Mouse (Mus musculus): ENCODE measurements around the gene Ube2e2. TPM values are rescaled to one million over a fixed set of nuclear protein-coding genes. Genes with fewer than 3 reads are reported as not detected.

Gene Ube2e2
- polyA plus RNA-seq, 1 experiment from 2014 or later: 33.3 TPM

DNA sequence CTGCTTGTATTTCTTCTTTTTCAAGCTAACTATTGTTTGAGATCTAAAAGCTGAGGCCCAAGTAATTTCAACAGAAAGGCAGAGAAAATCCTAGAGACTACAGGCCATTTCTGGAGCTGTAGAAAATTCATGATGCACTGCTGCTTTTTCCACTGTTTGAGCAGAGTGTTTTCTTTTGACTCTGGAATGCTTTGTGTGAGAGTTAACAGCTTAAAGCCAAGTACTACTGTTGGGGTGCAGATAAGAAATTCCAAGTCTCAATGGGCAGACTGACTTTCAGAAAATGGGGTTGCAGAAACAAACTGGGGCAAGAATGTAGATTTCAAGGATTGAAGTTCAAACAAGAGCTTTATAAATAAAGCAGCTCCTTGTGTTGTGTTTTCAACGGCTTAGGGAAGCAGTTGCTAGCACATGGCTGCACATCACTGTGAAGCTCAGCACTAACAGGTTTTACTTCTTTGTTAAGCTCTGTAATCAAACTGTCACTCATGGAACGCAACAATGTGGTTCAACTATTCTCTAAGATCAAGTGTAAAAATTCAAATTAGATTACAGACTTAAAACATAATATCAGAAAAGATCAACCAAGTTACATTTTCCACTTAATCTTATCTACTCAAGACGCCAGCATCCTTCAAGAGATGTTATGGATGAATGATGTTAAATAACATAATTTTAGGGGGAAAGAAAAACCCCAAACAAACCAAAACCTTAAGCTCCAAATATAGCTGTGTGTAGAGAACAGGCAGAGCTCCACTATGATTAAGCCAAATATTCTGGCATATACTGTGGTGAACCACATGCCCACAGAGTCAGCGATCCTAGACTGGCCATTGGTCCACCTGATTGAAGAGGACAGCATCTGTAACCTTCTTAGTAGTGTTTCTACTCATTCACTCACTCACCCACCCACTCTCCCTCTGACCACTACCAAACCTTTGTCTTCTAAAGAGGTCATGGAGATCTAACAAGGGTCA is 236.0 kb downstream of the Ube2e2 start:
- no peaks in the 10 kb centered on the region for H3K36me3 ChIP-seq (ENCODE audit: control insufficient read depth, insufficient read depth, low read length)
- no peak overlapping the region for H3K27ac ChIP-seq (ENCODE audit: low read length)
- no peak overlapping the region for H3K9ac ChIP-seq (ENCODE audit: low read depth, low read length)
- no peaks in the 10 kb centered on the region for H3K4me1 ChIP-seq (ENCODE audit: control insufficient read depth, insufficient read depth, low read length)
- WGBS: 73% methylated on average over 4 of the region's 4 CpGs
- no peaks in the 10 kb centered on the region for H3K27me3 ChIP-seq (replicated peaks; ENCODE audit: control insufficient read depth, insufficient read depth, low read length)
- no peak overlapping the region for H3K4me3 ChIP-seq (ENCODE audit: low read length)
- no peak overlapping the region for H3K4me2 ChIP-seq (ENCODE audit: low read depth, low read length)
- H3K9me3 ChIP-seq (ENCODE audit: control insufficient read depth, low read length): peaks cover 8% of the 10 kb centered on the region
- no peak for ATAC-seq

DNA sequence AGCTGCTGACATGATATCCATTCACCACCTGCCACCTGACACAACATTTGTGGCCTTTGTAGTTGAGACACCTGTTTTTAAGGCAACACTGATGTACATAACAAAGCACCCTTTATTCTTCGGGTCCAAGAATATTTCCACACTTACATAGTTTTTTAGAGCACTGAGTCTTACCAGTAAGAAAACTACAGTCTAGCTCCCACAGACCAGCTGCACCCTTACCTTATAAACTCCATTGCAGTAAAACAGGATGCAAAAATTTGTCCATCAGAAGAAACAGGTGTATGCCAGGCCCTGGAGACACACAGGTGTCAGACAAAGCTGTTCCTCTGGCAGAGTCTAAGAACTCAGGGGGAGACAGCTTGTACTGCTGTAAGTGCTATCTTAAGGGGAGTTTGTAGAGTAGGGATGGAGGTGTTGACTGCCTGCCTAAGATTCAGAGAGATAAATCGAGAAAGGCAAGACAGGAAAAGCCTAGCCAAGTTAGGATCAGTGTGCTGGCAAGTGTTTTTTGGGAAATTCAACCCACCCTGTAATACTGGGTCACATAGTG is 244.9 kb downstream of the Ube2e2 start:
- Histone ChIP-seq H3K4me1 (ENCODE audit: control insufficient read depth, insufficient read depth, low read length) (no peaks in the 10 kb centered on the region), H3K9me3 (ENCODE audit: control insufficient read depth, low read length) (no peaks in the 10 kb centered on the region), H3K36me3 (ENCODE audit: control insufficient read depth, insufficient read depth, low read length) (no peaks in the 10 kb centered on the region), H3K27me3 (replicated peaks; ENCODE audit: control insufficient read depth, insufficient read depth, low read length) (no peaks in the 10 kb centered on the region), H3K27ac (ENCODE audit: low read length) (no peak overlapping the region), H3K4me2 (ENCODE audit: low read depth, low read length) (no peak overlapping the region), H3K9ac (ENCODE audit: low read depth, low read length) (no peak overlapping the region), H3K4me3 (ENCODE audit: low read length) (no peak overlapping the region)
- no peak for ATAC-seq
- WGBS: 73% methylated on average over 2 of the region's 2 CpGs

- 72% methylated on average over 4 of the region's 4 CpGs for WGBS
- H3K4me2 ChIP-seq (ENCODE audit: low read depth, low read length): no peak overlapping the region
- H3K4me1 ChIP-seq (ENCODE audit: control insufficient read depth, insufficient read depth, low read length): no peaks in the 10 kb centered on the region
- no peaks in the 10 kb centered on the region for H3K9me3 ChIP-seq (ENCODE audit: control insufficient read depth, low read length)
- no peak for ATAC-seq
- no peaks in the 10 kb centered on the region for H3K36me3 ChIP-seq (ENCODE audit: control insufficient read depth, insufficient read depth, low read length)
- H3K4me3 ChIP-seq (ENCODE audit: low read length): no peak overlapping the region
- H3K27ac ChIP-seq (ENCODE audit: low read length): no peak overlapping the region
- H3K27me3 ChIP-seq (replicated peaks; ENCODE audit: control insufficient read depth, insufficient read depth, low read length): no peaks in the 10 kb centered on the region
- no peak overlapping the region for H3K9ac ChIP-seq (ENCODE audit: low read depth, low read length)
These were observed 252.4 kb downstream of the Ube2e2 start for GRCm38 (mm10) chr14:18641656-18642055.

- Histone ChIP-seq H3K36me3 (ENCODE audit: control insufficient read depth, insufficient read depth, low read length) (no peaks in the 10 kb centered on the region), H3K27ac (ENCODE audit: low read length) (no peak overlapping the region), H3K4me1 (ENCODE audit: control insufficient read depth, insufficient read depth, low read length) (no peaks in the 10 kb centered on the region), H3K9ac (ENCODE audit: low read depth, low read length) (no peak overlapping the region), H3K4me2 (ENCODE audit: low read depth, low read length) (no peak overlapping the region), H3K27me3 (replicated peaks; ENCODE audit: control insufficient read depth, insufficient read depth, low read length) (no peaks in the 10 kb centered on the region), H3K9me3 (ENCODE audit: control insufficient read depth, low read length) (no peaks in the 10 kb centered on the region), H3K4me3 (ENCODE audit: low read length) (no peak overlapping the region)
- no peak for ATAC-seq
- 75% methylated on average over 2 of the region's 2 CpGs for WGBS
These were observed 255.2 kb downstream of the Ube2e2 start for GRCm38 (mm10) chr14:18638753-18639456.

- WGBS: 77% methylated on average over 1 of the region's 1 CpGs
- no peak overlapping the region for H3K27ac ChIP-seq (ENCODE audit: low read length)
- no peak overlapping the region for H3K4me2 ChIP-seq (ENCODE audit: low read depth, low read length)
- no peaks in the 10 kb centered on the region for H3K4me1 ChIP-seq (ENCODE audit: control insufficient read depth, insufficient read depth, low read length)
- H3K36me3 ChIP-seq (ENCODE audit: control insufficient read depth, insufficient read depth, low read length): no peaks in the 10 kb centered on the region
- no peaks in the 10 kb centered on the region for H3K27me3 ChIP-seq (replicated peaks; ENCODE audit: control insufficient read depth, insufficient read depth, low read length)
- no peak overlapping the region for H3K9ac ChIP-seq (ENCODE audit: low read depth, low read length)
- H3K9me3 ChIP-seq (ENCODE audit: control insufficient read depth, low read length): no peaks in the 10 kb centered on the region
- no peak overlapping the region for H3K4me3 ChIP-seq (ENCODE audit: low read length)
- no peak for ATAC-seq
These were observed 256.3 kb downstream of the Ube2e2 start for GRCm38 (mm10) chr14:18637739-18638138.

DNA sequence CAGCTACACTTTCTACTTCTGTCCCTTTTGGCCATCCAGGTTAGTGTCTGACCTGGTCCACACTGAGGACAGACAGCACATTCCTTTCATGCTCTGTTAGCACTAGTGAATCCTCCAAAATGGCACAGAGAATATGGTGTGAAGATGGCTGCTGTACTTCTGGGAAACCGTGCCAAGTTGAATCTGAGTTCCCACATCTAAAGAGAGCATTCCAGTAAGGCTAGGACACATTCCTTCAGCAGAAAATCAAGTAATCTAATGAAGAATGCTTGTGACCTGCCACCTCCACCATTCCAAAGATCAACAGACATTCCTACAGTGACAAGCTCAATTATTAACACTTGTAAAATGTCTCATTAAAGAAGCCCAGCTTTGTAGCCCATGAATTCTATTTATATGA is 265.9 kb downstream of the Ube2e2 start:
- no peaks in the 10 kb centered on the region for H3K27me3 ChIP-seq (replicated peaks; ENCODE audit: control insufficient read depth, insufficient read depth, low read length)
- H3K4me1 ChIP-seq (ENCODE audit: control insufficient read depth, insufficient read depth, low read length): no peaks in the 10 kb centered on the region
- 72% methylated on average over 1 of the region's 1 CpGs for WGBS
- H3K9ac ChIP-seq (ENCODE audit: low read depth, low read length): no peak overlapping the region
- no peak overlapping the region for H3K27ac ChIP-seq (ENCODE audit: low read length)
- no peak for ATAC-seq
- no peaks in the 10 kb centered on the region for H3K36me3 ChIP-seq (ENCODE audit: control insufficient read depth, insufficient read depth, low read length)
- no peak overlapping the region for H3K4me3 ChIP-seq (ENCODE audit: low read length)
- no peaks in the 10 kb centered on the region for H3K9me3 ChIP-seq (ENCODE audit: control insufficient read depth, low read length)
- H3K4me2 ChIP-seq (ENCODE audit: low read depth, low read length): no peak overlapping the region

GRCm38 (mm10) chr14:18618603-18619002 is 275.5 kb downstream of the Ube2e2 start:
- Histone ChIP-seq H3K4me1 (ENCODE audit: control insufficient read depth, insufficient read depth, low read length) (no peaks in the 10 kb centered on the region), H3K27ac (ENCODE audit: low read length) (no peak overlapping the region), H3K9ac (ENCODE audit: low read depth, low read length) (no peak overlapping the region), H3K27me3 (replicated peaks; ENCODE audit: control insufficient read depth, insufficient read depth, low read length) (no peaks in the 10 kb centered on the region), H3K36me3 (ENCODE audit: control insufficient read depth, insufficient read depth, low read length) (no peaks in the 10 kb centered on the region), H3K4me3 (ENCODE audit: low read length) (no peak overlapping the region), H3K4me2 (ENCODE audit: low read depth, low read length) (no peak overlapping the region), H3K9me3 (ENCODE audit: control insufficient read depth, low read length) (no peaks in the 10 kb centered on the region)
- 67% methylated on average over 2 of the region's 2 CpGs for WGBS
- no peak for ATAC-seq

- H3K4me1 ChIP-seq (ENCODE audit: control insufficient read depth, insufficient read depth, low read length): no peaks in the 10 kb centered on the region
- no peak; the same call in 1 of the 2 replicates for ATAC-seq
- H3K4me3 ChIP-seq (ENCODE audit: low read length): no peak overlapping the region
- 64% methylated on average over 1 of the region's 1 CpGs for WGBS
- H3K4me2 ChIP-seq (ENCODE audit: low read depth, low read length): no peak overlapping the region
- H3K27ac ChIP-seq (ENCODE audit: low read length): no peak overlapping the region
- no peaks in the 10 kb centered on the region for H3K27me3 ChIP-seq (replicated peaks; ENCODE audit: control insufficient read depth, insufficient read depth, low read length)
- no peak overlapping the region for H3K9ac ChIP-seq (ENCODE audit: low read depth, low read length)
- H3K9me3 ChIP-seq (ENCODE audit: control insufficient read depth, low read length): no peaks in the 10 kb centered on the region
- H3K36me3 ChIP-seq (ENCODE audit: control insufficient read depth, insufficient read depth, low read length): no peaks in the 10 kb centered on the region
These were observed 292.1 kb downstream of the Ube2e2 start for GRCm38 (mm10) chr14:18601927-18602326.

GRCm38 (mm10) chr14:18586239-18587034 is 307.6 kb downstream of the Ube2e2 start:
- no peak for ATAC-seq
- Histone ChIP-seq H3K4me2 (ENCODE audit: low read depth, low read length) (no peak overlapping the region), H3K9ac (ENCODE audit: low read depth, low read length) (no peak overlapping the region), H3K36me3 (ENCODE audit: control insufficient read depth, insufficient read depth, low read length) (no peaks in the 10 kb centered on the region), H3K4me3 (ENCODE audit: low read length) (no peak overlapping the region), H3K4me1 (ENCODE audit: control insufficient read depth, insufficient read depth, low read length) (no peaks in the 10 kb centered on the region), H3K9me3 (ENCODE audit: control insufficient read depth, low read length) (no peaks in the 10 kb centered on the region), H3K27me3 (replicated peaks; ENCODE audit: control insufficient read depth, insufficient read depth, low read length) (no peaks in the 10 kb centered on the region), H3K27ac (ENCODE audit: low read length) (no peak overlapping the region)
- 81% methylated on average over 4 of the region's 4 CpGs for WGBS

Measured in intestine, embryonic 16.5 days (tissue).